Mouse (Mus musculus) cerebellum, adult 2 months (tissue): ENCODE data around the gene Spata13.

Source experiments
- CTCF ChIP-seq: fragments of 200-500 bp; IDR thresholded peaks from 2 replicates; pipeline ENCODE4 v1.5.1; 2011; ENCODE audit warnings: low read depth, mild to moderate bottlenecking, control low read depth, low read length, moderate library complexity, borderline replicate concordance; ENCODE audit not compliant: insufficient read depth
- POLR2A ChIP-seq: fragments of 200-500 bp; IDR thresholded peaks from 2 replicates; pipeline ENCODE4 v1.6.1; 2011; ENCODE audit warnings: low read length, control low read depth, borderline replicate concordance; ENCODE audit not compliant: insufficient read depth

DNA sequence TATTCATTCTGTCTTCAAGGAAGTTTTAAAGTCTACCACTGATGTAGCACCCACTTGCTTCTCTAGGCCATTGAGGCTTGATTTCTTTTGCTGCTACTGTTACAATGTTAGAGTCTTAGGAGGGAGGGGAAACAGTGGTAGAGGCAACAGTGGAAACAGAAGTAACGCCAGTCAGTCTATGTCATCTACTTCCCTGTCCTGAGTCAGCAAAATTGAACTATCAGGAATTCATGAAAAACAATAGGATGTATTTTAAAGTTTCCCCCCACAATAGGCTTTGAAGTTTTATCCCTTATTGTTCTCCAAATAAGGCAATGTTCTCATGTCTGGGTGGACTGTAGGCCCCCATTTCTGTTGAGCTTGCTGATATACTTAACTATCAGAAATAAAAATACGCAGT is 44.8 kb upstream of the Spata13 start:
- TF ChIP-seq POLR2A (no peak), CTCF (no peak)
